Mouse (Mus musculus) liver, postnatal 0 days (tissue): ENCODE results near the gene Cyp2u1.

Experiments used
- CTCF ChIP-seq: sonication (generic); IDR thresholded peaks from 2 replicates; pipeline ENCODE4 v1.5.1; 2016; ENCODE audit warnings: antibody characterized with exemption, low read depth
- EP300 ChIP-seq: IDR thresholded peaks from 2 replicates; pipeline ENCODE4 v1.6.1; 2016; ENCODE audit warnings: antibody characterized with exemption, low read depth, mild to moderate bottlenecking

DNA sequence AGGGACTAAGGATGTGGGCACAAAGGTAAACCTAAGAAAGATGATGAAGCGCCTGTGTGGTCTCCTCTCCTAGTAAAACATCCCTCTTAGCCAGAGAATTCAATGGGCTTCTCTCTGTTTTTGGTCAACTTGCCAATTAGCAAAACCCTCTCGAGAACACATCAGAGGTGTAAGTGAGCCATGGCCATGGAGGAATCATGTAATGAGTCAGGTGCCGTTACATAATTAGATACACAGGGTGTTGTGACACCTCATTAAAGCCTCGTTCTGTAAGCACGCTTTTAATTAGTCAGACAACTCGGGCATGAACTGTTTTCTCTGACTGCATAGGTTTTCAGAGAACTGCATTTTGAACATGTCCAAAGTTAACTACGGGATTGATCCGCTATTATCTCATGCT, 33.6 kb upstream of the Cyp2u1 start:
- TF ChIP-seq CTCF (no peak), EP300 (no peak)
